Mouse (Mus musculus) heart, embryonic 14.5 days (tissue): ENCODE results near the gene Rtn4rl1. TPM values are rescaled to one million over a fixed set of nuclear protein-coding genes. Genes with fewer than 3 reads are reported as not detected.
"Not testable (repeated sequence)": the region's sequence is repeated elsewhere in the genome, so short reads cannot be mapped to it uniquely, and the experiment has no call there.

Experiments
- ATAC-seq: fragments of 200-750 bp; cut with Nextera tagmentation; 2 replicates; pipeline ENCODE4 v1.8.0; 2017; ENCODE audit warnings: low read depth, moderate TSS enrichment; ENCODE audit not compliant: insufficient number of reproducible peaks, insufficient read depth, low FRiP score
- H3K27ac ChIP-seq, 2 experiments: fragments of 200-500 bp in 1 of 2; fragments of 300-500 bp in 1 of 2; sonication (generic) in 1 of 2; replicated peaks in 1 of 2; 2 replicates each; pipeline ENCODE4 v1.5.1; 2012 to 2014; ENCODE audit warnings: low read depth in 2 of 2, low read length in 2 of 2, control low read depth in 1 of 2, mild to moderate bottlenecking in 1 of 2, mixed read lengths in 1 of 2; ENCODE audit not compliant: control insufficient read depth in 1 of 2, insufficient read depth in 1 of 2
- H3K27me3 ChIP-seq: fragments of 300-500 bp; sonication (generic); 2 replicates; pipeline ENCODE4 v1.6.1; 2014; ENCODE audit warnings: mild to moderate bottlenecking, low read length, control low read depth; ENCODE audit not compliant: control insufficient read depth, insufficient read depth
- H3K36me3 ChIP-seq: fragments of 300-500 bp; sonication (generic); 2 replicates; pipeline ENCODE4 v1.6.1; 2014; ENCODE audit warnings: mild to moderate bottlenecking, control low read depth, low read length, mixed read lengths; ENCODE audit not compliant: control insufficient read depth, insufficient read depth
- H3K4me1 ChIP-seq, 2 experiments: fragments of 200-500 bp in 1 of 2; fragments of 300-500 bp in 1 of 2; sonication (generic) in 1 of 2; 2 replicates each; pipeline ENCODE4 v1.6.1; 2012 to 2014; ENCODE audit warnings: low read length in 2 of 2, control low read depth in 1 of 2, mixed read lengths in 1 of 2; ENCODE audit not compliant: control insufficient read depth in 2 of 2, insufficient read depth in 2 of 2
- H3K4me2 ChIP-seq: fragments of 300-500 bp; sonication (generic); 2 replicates; pipeline ENCODE4 v1.6.1; 2014; ENCODE audit warnings: mild to moderate bottlenecking, low read length
- H3K4me3 ChIP-seq, 2 experiments: fragments of 200-500 bp in 1 of 2; fragments of 300-500 bp in 1 of 2; sonication (generic) in 1 of 2; 2 replicates each; pipeline ENCODE4 v1.5.1; 2012 to 2014; ENCODE audit warnings: low read length in 2 of 2, mild to moderate bottlenecking in 2 of 2, control low read depth in 1 of 2, low read depth in 1 of 2, moderate library complexity in 1 of 2; ENCODE audit not compliant: control insufficient read depth in 1 of 2, insufficient read depth in 1 of 2
- H3K9ac ChIP-seq: fragments of 300-500 bp; sonication (generic); 2 replicates; pipeline ENCODE4 v1.6.1; 2014; ENCODE audit warnings: mild to moderate bottlenecking, low read length
- H3K9me3 ChIP-seq: fragments of 300-500 bp; sonication (generic); 2 replicates; pipeline ENCODE4 v1.6.1; 2016; ENCODE audit warnings: low read length, control low read depth; ENCODE audit not compliant: control insufficient read depth
- WGBS: fragments of 180-500 bp; shearing (Covaris S2); extraction: QIAGEN DNeasy Blood & Tissue Kit; methylation state at CpG from one replicate; pipeline ENCODE4 v1.1.7; 2014; 5-methylcytosine and 5-hydroxymethylcytosine counted together
- polyA plus RNA-seq: library from polyadenylated mRNA; unstranded; fragments of >200 nt; fragmentation: Nextera tagmentation; extraction: Ambion mirVana; gene quantifications from 2 replicates; pipeline ENCODE4 v1.2.1, GENCODE M21; 2014

The Rtn4rl1 gene
- polyA plus RNA-seq, 1 experiment from 2014 or later, result 17.3 TPM

DNA sequence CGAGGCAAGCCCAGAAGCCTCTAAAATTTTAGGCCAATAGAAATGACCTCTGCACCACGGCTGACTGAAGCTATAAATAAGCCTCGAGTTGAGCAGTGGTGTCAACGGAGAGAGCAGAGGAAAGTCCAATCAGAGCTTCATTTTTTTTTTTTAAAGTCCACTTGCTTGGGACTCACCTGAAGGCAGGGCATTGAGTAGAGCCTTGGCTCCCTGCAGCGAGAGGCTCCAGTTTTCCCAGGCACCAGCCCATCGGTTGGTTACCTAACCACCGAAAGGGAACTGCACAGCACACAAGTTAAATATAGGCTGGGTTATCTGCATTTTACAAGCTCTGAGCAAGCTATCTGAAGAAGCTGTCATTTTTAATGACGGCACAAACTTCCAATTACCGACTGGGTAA is 101.3 kb downstream of the Rtn4rl1 start:
- Histone ChIP-seq H3K4me2 (peak overlapping the region; percentile 41), H3K27ac (peak overlapping the region; percentile 66 to 76), H3K27me3 (no peaks in the 10 kb centered on the region), H3K36me3 (peaks cover 7% of the 10 kb centered on the region), H3K9me3 (no peaks in the 10 kb centered on the region), H3K4me3 (no peak overlapping the region), H3K9ac (peak overlapping the region; percentile 41; the same call in 1 of the 2 replicates), H3K4me1 (peaks cover 43 to 70% of the 10 kb centered on the region in 2 experiments)
- WGBS, result 23% methylated on average over 9 of the region's 9 CpGs
- no peak for ATAC-seq

- H3K9me3 ChIP-seq, ATAC-seq, H3K4me2 ChIP-seq, H3K27me3 ChIP-seq, H3K4me3 ChIP-seq, H3K9ac ChIP-seq: not testable (repeated sequence)
- Histone ChIP-seq H3K4me1 (peaks cover 43 to 66% of the 10 kb centered on the region in 2 experiments), H3K27ac (peak overlapping the region; percentile 66 to 76; a peak in 3 of 4 replicates), H3K36me3 (peaks cover 13% of the 10 kb centered on the region)
- 92% methylated on average over 5 of the region's 5 CpGs for WGBS
These were observed 102.0 kb downstream of the Rtn4rl1 start for GRCm38 (mm10) chr11:75295534-75295933.

DNA sequence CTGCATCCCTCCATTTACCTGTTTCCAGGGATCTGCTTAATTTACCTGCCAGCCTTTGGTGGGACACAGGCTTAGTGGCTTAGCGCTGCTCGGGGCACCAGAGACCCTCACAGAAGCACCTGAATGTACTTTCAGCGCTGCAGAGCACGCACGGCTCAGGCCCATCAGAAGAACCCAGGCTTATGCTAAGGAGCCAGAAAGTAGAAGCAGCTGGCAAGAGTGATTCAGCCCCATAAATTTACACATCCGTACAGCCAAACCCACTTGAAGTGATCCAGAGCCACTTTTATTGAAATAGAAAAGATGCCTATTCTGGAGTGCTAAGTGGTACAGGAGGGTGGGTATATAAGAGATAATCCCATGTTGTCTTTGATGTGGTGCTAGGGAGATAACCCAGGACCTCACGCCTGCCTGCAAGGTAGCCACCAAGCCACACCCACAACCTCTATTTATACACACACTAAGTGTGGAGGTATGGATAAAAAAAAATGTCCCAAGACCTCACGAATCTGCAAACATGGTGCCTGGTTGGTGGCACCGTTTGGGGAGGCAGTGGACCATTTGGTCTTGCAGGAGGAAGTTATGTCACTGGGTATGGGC is 102.9 kb downstream of the Rtn4rl1 start:
- WGBS, result 46% methylated on average over 9 of the region's 9 CpGs

DNA sequence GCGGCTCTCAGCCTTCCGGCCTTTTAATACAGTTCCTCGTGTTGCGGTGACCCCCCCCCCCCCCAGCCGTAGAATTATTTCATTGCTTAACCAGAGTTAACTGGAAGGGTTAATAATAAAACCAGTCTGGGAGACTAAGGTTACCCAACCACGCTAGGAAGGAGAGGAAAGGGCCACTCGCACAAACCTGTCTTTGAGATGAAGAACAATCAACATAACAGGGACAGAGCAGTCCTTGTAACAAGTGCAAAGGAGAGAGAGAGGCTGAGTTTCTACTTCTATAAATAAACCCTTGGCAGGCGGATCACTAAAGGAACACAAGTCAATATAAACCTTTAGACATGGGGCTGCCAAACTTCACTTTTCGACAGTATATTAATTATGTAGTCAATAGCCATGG is 104.0 kb downstream of the Rtn4rl1 start:
- Histone ChIP-seq H3K27ac (peak overlapping the region; percentile 81), H3K27me3 (no peaks in the 10 kb centered on the region), H3K9me3 (no peaks in the 10 kb centered on the region), H3K4me2 (peak overlapping the region; percentile 24), H3K9ac (no peak overlapping the region), H3K4me3 (no peak overlapping the region), H3K4me1 (peaks cover 41 to 52% of the 10 kb centered on the region in 2 experiments), H3K36me3 (peaks cover 34% of the 10 kb centered on the region)
- 45% methylated on average over 9 of the region's 9 CpGs for WGBS
- no peak for ATAC-seq

More for the DNA sequence above, 102.9 kb downstream of the Rtn4rl1 start:
- Histone ChIP-seq H3K27ac (peak overlapping the region; percentile 81; a peak in 3 of 4 replicates), H3K4me2 (no peak overlapping the region), H3K4me3 (no peak overlapping the region), H3K9ac (no peak overlapping the region), H3K27me3 (no peaks in the 10 kb centered on the region), H3K36me3 (peaks cover 23% of the 10 kb centered on the region), H3K9me3 (no peaks in the 10 kb centered on the region), H3K4me1 (peaks cover 44 to 60% of the 10 kb centered on the region in 2 experiments)
- ATAC-seq, result no peak

- Histone ChIP-seq H3K4me3 (no peak overlapping the region), H3K9me3 (no peaks in the 10 kb centered on the region), H3K4me2 (no peak overlapping the region), H3K27me3 (no peaks in the 10 kb centered on the region), H3K4me1 (peaks cover 35 to 43% of the 10 kb centered on the region in 2 experiments), H3K27ac (peak overlapping the region; percentile 54 to 81), H3K9ac (0 out of 2 replicates have a peak overlapping the region, but pooled peaks have one; percentile 14), H3K36me3 (peaks cover 43% of the 10 kb centered on the region)
- 26% methylated on average over 11 of the region's 11 CpGs for WGBS
- no peak for ATAC-seq
These were observed 104.9 kb downstream of the Rtn4rl1 start for GRCm38 (mm10) chr11:75298491-75298890.

DNA sequence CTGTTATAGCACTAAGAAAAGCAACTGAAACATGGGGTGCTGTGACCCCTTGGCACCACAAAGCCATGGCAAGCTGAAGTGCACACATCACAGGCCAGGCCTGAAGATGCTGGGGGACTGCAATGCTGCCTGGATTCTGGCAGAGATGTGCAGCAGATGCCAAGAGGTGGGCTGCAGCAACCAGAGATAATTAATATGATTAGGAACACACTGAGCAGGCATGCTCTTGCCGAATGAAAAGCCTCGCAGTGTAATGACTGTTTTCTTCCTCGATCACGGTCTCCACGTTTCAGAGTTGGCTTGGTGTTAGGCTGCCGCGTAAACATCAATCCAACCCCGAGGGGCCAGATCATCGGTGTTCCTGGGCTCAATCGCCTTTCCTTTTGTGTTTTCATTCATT is 106.2 kb downstream of the Rtn4rl1 start:
- Histone ChIP-seq H3K27ac (no peak overlapping the region), H3K4me2 (no peak overlapping the region), H3K27me3 (no peaks in the 10 kb centered on the region), H3K4me3 (no peak overlapping the region), H3K4me1 (peaks cover 24 to 30% of the 10 kb centered on the region in 2 experiments), H3K9me3 (no peaks in the 10 kb centered on the region), H3K36me3 (peaks cover 55% of the 10 kb centered on the region), H3K9ac (no peak overlapping the region)
- no peak for ATAC-seq
- WGBS, result 93% methylated on average over 10 of the region's 10 CpGs

GRCm38 (mm10) chr11:75300954-75301353 is 107.4 kb downstream of the Rtn4rl1 start:
- ATAC-seq, result no peak
- Histone ChIP-seq H3K9me3 (no peaks in the 10 kb centered on the region), H3K27me3 (no peaks in the 10 kb centered on the region), H3K27ac (no peak overlapping the region), H3K9ac (no peak overlapping the region), H3K36me3 (peaks cover 64% of the 10 kb centered on the region), H3K4me3 (no peak overlapping the region), H3K4me2 (no peak overlapping the region), H3K4me1 (peaks cover 18 to 22% of the 10 kb centered on the region in 2 experiments)
- 68% methylated on average over 9 of the region's 9 CpGs for WGBS

GRCm38 (mm10) chr11:75304797-75305196 is 111.2 kb downstream of the Rtn4rl1 start:
- H3K36me3 ChIP-seq, result peaks cover 93% of the 10 kb centered on the region
- WGBS, result 86% methylated on average over 9 of the region's 9 CpGs

More at GRCm38 (mm10) chr11:75304797-75305196, 111.2 kb downstream of the Rtn4rl1 start:
- no peak for ATAC-seq
- Histone ChIP-seq H3K4me1 (peaks cover 0 to 4% of the 10 kb centered on the region in 2 experiments; a peak in 1 of 4 replicates), H3K27ac (no peak overlapping the region), H3K4me2 (no peak overlapping the region), H3K9ac (no peak overlapping the region), H3K9me3 (no peaks in the 10 kb centered on the region), H3K27me3 (no peaks in the 10 kb centered on the region), H3K4me3 (no peak overlapping the region)
